Mouse (Mus musculus) adrenal gland, postnatal 10 days (tissue): ENCODE measurements at regions not wholly inside any gene's neighbourhood (a gene's known extent, or its start where the extent isn't known, plus 50 kb on each side); places are given as distances from the start of the nearest gene placed in this dataset.

ENCODE experiments used
- DNase-seq: peaks from one replicate; pipeline ENCODE4 v3.0.0; 2021; ENCODE audit warnings: mixed read lengths

DNA sequence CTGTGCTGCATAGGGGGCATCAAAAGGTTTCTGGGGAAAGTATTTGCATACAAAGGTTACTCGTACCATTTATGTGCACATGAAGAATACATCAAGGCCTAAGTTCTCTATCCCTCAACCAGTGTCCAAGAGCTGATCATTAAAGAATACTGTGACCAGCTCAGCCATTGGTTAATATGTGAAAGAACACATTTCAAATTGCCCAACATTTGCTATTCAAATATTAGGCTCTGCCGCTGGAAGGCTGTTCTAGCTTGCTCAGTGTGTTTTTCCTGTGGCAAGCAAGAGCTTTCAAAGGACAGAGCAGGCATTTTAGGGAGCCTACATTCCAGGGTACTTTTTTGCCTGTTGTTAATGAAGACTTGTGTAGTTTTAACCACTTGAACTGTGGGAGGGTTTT, 220.8 kb downstream of the Ahr start:
- DNase-seq, result no peak

DNA sequence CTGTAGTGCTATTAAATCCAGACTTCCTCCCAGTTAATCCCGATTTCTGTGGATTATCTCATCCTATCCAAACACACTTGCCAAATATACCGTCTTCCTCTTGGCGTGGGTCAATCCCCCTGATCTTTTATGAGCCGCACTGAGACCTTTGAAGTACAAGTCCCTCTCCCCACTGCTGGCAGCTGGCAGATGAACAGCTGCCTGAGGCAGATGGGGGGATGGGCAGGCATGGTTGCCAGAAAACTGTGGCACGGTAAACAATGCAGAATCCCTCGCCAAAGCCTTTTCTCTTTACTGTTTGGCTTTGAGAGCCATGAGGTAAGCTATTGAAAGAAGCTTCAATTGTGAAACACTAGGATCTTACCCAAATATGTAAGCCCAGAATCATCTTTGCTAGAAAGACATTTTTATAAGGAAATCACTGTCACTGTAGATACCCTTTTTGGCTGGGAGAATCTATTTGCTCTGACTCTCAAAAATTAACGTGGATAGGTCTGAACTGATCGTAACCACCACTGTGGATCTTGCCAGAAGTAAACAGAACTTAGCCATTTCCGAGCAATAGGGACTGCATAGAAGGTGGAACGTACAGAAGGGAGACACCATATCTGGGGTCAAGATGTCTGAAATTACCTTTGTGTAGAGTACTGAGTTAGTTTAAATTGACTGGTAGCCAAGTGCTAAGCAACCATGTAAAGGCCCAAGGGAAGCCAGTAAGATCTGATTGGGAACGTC, 221.5 kb downstream of the Ahr start:
- DNase-seq, result peak; percentile 42

DNA sequence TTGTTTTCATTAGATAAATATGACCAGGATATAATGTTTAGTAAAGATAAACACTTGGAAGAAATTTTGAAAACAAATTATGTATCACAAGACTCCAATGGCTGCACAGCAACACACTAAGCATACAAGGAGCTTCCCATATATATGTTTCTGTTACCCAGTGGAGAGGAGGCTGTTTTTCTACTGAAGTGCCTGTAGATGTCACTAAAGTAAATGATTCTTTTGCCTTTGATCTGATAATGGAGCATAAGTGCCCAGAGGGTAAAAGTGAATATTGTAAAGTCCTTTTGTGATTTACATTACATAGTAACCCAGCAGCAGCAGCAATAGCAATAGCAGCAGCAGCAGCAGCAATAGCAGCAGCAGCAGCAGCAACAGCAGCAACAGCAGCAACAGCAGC, 226.3 kb downstream of the Ahr start:
- no peak for DNase-seq

DNA sequence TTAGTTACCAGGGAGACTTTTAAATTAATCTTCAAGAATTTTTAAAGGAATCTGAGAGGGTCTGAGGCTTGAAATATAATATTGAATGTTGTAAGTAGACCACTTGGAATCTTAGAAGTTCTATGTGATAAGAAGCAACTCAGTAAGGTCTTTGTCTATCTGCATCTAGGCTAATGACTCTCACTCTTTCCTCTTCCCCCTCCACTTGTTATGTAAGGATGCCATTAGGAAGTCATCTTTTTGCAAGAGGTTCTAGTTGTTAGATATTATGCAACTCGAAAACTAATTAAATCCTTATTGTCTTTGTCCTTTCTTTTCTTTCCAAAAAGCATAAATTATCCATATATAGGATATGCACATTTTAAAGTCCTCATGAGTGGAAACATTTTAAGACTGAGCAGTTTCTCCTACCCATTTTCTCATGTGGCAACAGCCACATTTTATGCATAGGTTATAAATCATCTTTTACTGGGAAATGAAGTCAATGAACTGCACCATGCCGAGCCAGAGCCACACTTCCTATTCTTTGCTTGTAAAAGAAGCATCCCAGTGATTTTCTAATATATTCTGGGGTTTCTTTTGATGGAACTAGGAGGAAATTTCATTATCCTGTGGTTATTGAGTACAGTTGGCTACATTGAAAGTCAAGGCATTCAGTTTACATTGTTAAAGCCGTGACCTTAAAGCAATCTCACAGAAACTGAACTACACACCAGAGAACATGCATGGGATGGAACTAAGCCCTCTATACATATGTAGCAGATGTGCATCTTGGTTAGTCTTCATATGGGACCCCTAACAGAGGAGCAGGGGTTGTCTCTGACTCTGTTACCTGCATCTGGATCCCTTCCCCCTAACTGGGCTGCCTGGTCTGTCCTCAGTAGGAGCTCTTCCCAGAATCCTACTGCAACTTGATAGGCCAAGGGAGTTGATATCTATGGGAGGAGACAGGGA, 230.8 kb downstream of the Ahr start:
- DNase-seq, result no peak

DNA sequence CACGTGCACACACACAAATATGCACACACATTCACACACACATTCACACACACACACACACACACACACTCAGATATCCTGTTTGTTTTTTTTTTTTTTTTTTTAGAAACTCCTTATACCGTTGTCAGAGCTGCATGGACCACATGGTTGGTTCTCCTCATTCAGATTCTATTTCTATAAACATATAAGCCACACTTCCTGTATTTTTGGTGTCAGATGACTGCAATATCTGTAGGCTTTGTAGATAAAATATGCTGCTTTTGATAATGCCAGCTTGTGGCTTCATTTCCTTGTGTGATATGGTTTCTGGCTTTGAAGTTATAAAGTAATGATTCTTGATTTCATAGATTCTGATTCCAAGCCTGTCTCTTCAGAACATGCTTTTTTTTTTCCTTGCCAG, 231.7 kb downstream of the Ahr start:
- no peak for DNase-seq

DNA sequence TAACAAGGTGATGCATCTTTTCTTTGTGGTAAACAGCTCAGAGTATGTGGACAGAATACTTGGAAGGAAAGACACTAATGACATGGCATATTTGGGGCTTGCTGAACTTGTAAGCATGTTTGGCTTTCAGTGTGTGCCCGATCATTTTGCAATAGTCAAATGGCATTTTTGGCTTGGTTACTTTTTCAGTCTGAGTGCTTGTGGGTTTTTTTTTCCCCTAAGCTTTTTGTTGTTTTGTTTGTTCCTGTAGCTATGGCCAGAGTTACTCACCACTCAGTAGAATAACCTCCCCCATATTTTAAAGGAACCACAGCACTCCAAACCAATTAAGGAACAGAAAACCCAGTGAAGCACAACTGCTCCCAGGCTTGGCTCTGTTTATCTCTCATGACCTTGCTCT, 240.2 kb downstream of the Ahr start:
- DNase-seq, result no peak

DNA sequence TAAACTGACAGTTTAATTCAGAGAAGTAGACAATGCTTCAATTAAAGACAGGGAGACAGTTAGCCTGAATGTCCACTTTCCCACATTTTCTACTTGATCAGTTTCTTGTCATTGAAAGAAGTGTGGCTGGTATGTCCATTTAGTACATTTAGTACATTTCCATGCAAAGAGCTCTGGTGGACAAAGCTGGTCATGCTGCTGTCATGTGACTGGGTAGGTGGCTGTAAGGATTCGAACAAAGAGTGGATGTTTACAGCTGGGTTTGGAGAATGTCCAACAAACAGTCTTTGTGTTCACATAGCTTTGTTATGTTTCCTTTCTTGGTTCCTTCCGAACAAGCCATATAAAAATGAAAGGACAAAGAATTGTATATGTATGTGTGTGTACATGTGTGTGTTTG, 241.3 kb downstream of the Ahr start:
- no peak for DNase-seq

DNA sequence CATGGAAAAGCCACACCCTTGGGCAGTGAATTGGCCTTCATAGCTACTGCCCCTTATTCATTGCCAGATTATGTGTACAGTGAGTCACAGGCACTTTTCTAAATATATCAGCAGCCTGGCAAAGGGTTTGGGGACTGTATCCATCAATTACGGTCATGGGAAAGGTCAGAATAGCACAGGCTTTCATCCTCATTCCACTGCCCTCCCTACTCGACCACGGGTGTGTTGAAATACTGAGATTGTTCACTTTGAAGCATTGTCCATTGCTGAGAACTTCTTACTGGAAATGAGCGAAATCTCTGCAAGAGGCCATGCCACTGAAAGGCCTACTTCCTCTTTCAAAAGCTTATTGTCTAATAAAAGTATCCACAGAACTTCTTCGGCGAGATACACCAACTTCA, 242.9 kb downstream of the Ahr start:
- peak; percentile 34 for DNase-seq

DNA sequence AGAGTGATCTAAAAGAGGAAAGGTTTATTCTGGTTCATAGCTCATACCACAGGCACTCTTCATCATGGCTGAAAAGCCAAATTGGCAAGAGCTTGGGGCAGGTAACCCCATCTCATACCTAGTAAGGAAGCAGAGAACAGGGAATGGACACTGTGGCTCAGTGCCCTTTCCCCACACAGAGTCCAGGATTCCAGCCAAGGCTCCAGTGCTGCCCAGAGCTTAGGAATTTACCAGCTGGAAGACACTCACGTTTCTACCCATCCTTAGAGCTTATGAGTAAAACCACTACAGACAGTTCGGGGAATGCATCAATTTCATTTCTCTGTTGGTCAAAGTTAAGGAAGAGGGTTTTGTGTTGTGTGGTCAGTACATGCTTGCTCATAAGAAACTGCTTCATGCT, 241.0 kb downstream of the Snx13 start:
- peak; percentile 22 for DNase-seq

DNA sequence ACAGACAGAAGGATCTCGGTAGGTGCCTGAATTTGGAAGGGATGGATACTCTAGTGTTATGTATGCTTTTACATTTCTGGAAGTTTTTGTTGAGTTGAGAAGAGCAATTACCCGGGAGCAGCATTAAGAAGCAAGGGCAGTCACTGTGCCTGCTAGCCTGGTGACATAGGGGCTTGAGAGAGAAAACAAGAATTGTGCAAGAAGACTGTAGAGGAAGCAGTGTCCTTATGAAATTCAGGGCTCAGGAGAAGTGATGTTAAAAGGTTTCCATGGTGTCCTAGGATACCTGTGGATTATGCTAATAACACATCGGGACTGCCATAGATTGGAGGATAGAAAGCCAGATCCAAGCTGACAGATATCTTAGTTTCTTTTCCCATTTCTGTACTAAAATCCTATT, 240.6 kb downstream of the Snx13 start:
- DNase-seq, result no peak

DNA sequence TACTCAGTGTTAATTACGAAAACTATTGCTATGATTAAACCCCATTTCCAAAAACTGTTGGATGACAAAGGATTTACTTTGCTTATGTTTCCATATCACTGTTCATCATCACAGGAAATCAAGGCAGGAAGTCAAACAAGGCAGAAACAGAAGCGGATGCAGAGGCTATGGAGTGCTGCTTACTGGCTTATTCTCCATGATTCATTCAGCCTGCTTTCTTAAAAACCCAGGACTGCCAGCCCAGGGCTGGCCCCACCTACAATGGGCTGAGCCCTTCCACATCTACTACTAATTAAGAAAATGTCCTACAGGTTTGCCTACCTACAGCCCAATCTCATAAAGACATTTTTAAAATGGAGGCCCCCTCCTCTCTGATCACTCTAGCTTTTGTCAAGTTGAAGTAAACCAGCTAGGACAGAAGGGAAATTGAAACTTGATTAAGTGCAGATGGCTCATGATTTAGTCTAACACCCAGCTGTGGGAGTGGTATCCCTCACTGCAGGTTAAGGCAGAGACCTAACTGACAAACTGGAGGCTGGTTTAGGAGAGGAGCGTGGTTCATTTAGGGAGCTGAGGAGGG, 240.1 kb downstream of the Snx13 start:
- no peak for DNase-seq

DNA sequence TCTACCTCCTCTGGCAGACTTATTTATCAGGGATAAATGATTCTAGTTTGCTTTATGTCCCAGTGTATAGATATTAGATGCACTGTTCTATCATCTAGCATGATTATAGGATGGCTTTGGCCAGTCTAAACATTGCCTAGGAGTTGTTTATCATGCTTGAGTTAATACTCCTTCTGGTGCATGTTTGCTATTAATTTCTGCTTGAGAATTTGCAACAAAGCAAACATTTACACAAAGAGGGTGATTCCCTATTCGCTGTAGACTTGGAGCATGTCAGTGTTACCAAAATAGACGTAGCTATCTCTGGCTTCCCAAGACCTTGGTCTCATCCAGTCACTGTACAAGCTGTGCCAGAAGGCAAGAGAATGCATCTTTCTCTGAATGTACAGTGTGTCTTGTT, 237.4 kb downstream of the Snx13 start:
- DNase-seq, result no peak

DNA sequence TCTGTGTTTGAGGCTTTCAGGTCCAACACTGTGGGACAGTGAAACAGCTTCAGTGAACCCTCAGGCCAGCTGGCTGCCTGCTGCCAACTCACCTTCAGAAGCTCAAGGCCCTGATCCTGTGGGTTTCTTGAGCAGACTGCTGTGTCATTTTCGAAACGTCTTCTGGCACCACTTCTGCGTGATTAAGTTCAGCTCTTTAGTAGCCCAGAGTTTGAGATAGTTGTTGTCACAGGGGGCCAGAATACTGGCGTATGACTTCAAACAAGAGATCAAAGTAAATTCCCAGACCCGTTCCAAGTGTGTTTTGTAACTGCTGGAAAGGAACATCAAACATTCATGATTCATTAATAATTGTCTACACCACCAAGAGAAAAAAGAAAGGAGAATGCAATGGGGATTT, 236.9 kb downstream of the Snx13 start:
- peak; percentile 48 for DNase-seq

DNA sequence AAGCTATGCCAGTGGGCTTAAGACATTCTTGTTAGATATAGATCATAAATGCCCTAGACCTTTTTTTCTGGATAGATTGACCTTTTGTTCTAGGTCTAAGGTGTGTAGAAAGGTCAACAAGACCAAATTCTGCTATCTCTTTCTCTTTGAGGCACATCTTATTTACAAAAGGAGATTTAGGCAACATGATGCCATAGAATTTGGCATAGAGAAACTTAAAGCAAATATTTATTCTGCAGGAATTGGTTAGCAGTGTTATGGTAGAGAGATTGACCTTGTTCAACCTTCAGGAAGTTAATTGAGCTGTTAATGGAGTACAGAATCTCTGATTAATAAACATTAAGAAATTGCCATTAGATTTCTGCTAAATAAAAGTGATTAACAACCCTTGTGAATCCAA, 236.4 kb downstream of the Snx13 start:
- DNase-seq, result no peak

DNA sequence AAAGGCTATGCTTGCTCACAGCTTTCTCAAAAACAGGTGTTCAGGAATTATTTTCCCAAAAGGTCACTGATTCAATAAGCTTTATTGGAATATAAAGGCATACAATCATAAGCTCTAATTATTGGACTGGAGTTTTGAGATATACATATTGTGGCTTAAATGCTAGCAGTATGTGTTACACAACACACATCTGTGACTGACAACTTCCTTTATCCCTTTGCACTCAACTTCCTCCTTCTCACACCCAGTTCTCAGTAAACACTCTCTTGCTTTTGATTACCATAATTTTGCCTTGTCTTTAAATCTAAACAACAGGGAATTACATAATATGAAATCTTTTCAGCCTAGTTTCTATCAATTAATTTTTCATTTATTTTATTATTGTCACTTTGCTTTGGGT, 222.5 kb downstream of the Snx13 start:
- no peak for DNase-seq

DNA sequence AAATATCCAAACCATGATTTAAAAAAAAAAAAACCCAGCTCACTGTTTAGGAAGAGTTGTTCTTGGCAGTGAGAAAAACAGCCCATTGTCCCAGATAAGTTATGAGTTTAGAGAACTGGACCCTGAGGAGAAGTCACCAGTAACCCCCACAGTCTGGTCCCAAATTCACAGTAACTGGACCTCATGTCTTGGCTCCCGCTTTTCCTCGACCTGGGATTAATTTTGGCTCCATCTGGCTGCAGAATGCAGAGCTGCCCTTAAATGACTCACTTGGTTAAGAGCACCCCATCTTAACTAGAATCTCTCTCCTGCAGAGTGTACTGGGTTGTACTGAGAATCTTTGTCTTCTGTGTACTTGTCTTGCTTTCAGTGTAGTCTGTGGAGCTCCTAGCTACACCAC, 221.0 kb downstream of the Snx13 start:
- DNase-seq, result no peak

DNA sequence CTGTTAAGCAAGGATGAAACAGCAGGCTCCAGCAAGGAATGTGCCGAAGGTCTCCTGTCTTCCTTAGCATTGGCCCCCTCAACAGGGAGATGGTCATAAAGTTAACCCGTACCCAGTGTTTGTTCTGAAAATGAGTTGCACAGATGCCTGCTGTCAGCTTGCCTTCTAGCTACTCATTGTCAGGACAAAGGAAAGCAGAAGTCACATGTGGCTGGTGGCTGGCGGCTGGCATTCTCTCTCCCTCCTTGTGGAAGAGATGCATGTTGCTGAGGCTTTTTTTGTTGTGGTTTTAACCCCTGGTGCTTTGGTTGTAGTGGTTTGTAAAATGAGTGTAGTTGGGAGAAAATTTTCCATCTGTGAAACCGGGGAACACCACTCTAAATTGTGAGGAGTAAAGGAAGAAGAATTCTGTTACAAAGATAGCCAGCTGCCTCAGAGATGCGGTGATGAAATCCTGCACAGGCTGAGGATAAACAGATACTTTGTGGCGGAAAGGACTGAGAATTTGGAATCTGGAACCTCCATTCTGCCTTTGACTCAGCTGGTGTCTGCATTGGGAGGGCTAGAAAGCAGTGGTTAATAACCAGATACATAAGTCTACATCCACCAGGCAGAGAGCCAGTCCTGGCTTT, 220.2 kb downstream of the Snx13 start:
- DNase-seq, result no peak

DNA sequence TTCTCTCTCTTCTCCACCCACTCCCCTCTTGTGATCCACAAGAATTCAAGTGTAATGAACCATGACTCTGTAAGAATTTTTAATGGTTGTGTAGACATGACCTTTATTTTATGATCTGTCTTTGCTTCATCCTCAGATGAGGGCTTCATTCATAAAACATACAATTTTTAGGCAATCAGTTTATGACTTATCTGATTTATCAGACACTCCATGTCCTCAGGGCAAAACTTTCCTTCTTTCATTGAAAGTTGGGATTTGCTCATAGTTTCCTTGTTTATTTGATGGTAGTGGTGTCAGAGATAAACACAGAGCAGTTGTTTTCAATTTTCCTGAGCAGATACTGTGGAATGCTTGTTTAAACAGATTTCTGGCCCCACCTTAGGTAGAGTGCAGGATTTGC, 212.8 kb downstream of the Snx13 start:
- no peak for DNase-seq

DNA sequence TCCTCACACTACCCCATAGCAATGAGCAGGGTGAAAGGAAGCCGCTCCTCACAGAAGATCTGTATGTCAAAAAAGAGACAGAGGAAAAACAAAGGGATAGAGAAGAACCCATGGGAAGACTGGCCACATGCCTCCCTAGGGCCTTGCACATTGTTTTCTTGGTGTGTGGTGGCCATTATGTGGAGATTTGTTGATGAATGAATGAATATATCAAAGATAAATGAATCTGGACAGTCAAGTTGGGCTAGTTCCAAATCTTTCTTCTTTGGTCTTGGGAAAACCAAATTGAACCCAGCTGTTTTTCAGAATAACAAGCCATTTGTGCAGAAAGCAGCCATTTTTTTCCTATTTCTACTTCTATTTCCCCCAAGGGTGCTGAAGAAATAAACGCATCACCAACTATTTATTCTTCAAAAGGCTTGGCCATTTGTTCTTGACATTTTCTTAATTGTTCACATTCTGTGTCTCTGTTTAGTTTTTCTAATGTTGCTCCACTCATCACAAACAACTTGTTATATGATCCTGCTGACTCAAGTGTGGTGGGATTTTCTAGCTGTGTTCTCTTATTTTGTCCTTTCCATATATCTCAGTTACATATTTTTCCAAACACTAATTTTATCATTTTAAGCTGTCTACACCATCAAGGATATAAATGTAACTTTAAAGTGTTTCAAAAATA, 208.9 kb downstream of the Snx13 start:
- no peak for DNase-seq

DNA sequence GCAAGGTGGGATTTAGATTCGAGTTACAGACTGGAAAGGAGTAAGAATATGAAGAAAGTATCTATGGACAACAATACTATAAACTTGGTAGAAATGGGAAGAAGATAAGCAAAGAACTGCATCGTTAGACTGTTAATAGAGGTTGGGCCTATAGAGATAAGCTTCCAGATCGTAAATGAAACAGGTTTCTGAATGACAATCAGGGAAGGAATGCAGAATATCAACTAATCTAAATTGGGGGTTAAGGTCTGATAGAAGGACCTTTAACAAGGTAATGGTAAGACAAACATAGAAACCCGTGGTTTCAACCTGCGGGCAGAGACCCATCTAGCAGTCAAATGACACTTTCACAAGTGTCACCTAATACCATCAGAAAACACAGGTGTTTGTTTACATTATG, 201.5 kb downstream of the Snx13 start:
- no peak for DNase-seq

DNA sequence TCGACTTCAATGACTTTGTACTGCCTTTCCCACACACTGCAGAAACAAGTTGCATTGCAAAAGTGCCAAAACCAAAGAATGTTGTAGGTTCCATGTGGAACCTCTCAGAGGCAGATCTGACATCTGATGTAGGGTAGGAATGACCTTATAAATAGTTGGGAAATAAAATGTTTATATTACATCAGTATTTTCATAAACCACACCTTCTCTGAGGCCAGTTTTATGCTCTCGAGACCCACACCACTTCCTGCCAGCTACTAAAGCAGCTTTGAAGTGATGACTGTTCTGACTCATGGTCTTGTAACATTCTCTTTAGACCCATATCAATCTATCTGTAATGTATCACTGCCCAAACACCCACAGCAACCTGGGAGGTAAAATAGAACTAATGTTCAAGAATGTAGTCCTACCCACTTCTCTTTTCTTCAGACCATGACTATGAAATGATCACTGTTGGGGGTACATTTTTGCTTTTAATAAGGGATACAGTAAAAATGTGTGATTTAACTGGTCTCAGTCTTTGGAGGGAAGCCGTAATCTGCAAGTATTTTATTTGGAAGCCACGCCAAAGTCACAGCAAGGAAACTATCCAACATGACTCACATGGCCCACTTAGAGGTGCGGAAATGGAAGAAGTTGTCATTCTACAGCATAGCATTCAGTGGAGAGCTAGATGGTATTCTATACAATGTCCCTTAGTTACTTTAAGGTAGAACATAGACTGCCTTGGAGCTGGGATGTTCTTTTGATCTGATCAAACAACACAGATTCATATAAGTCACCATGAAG, 199.4 kb downstream of the Snx13 start:
- no peak for DNase-seq

DNA sequence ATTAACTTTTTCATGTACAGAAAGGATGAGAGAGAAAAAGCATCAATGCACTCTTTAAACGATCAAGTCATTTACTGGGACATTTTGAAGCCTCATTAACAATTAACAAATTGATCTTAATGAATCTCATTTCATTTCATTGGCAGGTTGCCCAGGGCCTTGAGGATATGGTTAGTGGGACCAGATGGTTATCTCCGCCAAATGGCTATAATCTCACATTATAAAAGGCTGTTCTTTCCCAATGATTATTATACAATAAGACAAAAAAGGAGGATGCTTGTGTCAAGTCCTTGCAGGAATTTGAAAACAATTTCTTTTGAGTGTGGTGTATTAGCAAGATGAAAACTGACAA, 185.3 kb downstream of the Snx13 start:
- no peak for DNase-seq
